Mouse (Mus musculus) layer of hippocampus, adult 8-10 months (tissue): ENCODE measurements at regions not wholly inside any gene's neighbourhood (a gene's known extent, or its start where the extent isn't known, plus 50 kb on each side); places are given as distances from the start of the nearest gene placed in this dataset.

Experiments used
- DNase-seq, 2 experiments: peaks; one replicate each; pipeline ENCODE4 v3.0.0; 2022; ENCODE audit warnings: low spot score in 2 of 2

DNA sequence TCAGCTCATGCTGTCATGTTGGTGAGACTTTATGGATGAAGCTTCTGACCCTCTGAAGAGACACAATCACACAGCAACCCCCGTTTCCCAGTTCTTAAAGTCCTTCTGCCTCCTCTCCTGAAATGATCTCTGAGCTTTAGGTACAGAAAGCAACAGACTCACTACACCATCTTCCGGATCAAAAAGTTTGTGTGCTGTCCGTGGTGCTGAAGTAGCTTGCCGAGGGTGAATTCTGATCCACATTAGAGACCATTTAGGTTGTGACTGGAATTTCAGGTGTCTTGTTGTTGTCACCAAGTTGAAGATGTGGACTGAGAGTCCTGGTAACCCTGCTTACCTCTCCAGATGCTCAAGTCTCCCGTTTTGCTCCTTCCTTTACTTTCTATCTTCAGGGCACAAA, 375.2 kb downstream of the Shisa9 start:
- no peak for DNase-seq

GRCm38 (mm10) chr16:12389545-12389944, 405.6 kb downstream of the Shisa9 start:
- DNase-seq, result peak; percentile 10

DNA sequence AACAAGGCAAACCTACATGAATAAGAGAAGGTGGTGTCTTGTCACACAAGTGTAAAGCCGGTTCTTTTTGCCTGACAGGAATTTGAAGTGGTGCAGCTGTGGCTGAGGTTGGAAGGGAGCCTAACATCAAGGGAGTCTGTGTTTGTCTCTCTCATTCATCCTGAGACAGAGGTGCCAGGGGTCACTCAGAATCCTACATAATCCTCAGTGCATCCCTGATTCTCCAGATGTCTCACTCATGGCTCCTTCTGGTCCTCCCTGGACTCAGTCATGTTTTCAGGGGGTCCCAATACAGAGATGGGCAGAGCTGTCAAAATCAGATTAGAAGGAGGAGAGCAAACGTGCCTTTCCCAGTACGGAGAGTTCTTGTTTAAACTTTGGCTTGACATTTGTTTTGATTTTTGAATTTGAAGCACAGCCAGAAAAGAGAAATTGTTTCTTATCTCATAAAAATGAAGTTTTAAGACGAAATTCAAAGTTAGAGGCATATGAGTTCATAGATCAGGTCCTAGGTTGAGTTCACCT, 451.8 kb downstream of the Shisa9 start:
- no peak for DNase-seq

GRCm38 (mm10) chr16:12438622-12439021, 454.7 kb downstream of the Shisa9 start:
- DNase-seq, result no peak

DNA sequence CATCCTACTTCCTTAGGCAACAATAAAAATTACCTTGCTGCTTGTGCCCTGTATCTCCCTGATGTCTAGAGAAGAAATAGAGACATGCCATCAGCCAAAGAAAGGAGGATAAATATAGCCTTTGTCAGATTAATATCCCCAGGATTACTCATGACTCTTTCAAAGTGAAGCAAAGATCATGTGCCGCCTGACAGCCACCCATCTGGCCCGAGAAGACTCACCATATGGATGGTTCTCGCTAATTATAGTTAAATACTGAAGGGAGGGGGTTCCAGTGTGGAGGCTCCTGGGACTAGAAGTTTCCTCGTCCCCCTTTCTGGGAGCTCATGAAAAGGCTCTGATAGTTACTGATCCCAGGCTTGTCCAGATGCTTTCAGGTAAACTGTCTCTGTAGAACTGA, 470.9 kb downstream of the Shisa9 start:
- DNase-seq, result peak; percentile 57 to 62
